In the genomic region with DNA sequence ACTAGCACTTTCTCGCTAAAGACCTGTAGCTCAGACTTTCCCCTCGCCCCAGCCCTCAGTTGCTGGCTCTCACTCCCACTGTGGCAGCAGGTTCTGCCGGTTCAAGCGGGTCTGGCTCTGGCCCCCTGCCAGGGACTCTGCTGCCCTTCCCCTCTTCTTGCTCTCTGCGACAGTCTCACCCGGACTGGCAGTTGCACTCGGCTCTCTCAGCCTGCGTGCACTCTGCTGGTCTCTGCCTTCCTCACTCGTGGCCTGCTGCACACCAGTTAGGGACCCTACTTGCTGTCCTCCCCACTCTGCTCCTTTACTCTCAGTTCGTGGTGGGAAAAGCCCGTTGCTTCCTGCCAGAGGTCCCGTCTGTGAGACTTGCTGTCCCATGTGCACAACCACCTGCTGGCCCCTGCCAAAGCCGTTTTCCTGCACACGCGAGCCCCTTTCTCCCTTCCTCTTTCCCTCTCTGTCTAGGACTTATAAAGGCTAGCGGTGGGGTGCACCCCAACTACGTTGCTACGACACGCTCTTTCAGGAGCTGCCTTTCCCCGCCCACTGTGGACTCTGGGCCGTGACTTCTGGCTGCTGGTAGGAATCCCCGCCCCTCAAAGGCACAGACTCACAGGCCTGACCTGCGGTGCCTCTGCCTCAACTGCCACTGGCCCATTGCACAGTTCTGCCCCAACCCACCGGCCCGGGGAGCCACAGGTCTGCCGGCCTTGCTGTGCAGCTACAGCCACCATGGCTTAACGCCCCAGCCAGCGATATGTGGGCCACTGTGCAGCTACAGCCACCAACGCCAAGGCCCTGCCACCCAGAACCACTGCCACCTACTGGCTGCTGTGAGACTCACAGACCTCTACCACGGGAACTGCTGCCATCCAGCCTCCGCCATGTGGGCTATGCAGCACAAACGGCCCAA, we compare ENCODE assay signal across 8 mouse cellular contexts. TPM values are rescaled to one million over a fixed set of nuclear protein-coding genes. Genes with fewer than 3 reads are reported as not detected.
DNase-seq lines count a peak whose midpoint lies in the region; ATAC-seq lines count a peak whose summit lies in the region.

No protein-coding gene starts in this region.

- peak; percentile 93 for DNase-seq in adrenal gland, postnatal 14 days
- peak; percentile 91 for DNase-seq in embryonic facial prominence, embryonic 11.5 days (ENCODE audit: low spot score)
- peak; percentile 94 for DNase-seq in kidney, adult 11 months
- peak; percentile 89 for DNase-seq in left cerebral cortex, postnatal 4 days
- peak; percentile 98 for DNase-seq in midbrain, embryonic 11.5 days (ENCODE audit: low spot score, missing footprints)
- DNase-seq in right cerebral cortex, postnatal 4 days = peak; percentile 78
- DNase-seq in yolk sac, embryonic 10.5 days (ENCODE audit: low spot score) = peak; percentile 88

- H3K4me1 ChIP-seq in embryonic facial prominence, embryonic 11.5 days (ENCODE audit: control insufficient read depth, insufficient read depth, low read length) = no peaks in the 10 kb centered on the region
- H3K4me1 ChIP-seq in midbrain, embryonic 11.5 days (ENCODE audit: control insufficient read depth, insufficient read depth, low read length) = peaks cover 7% of the 10 kb centered on the region; the same call in 1 of the 2 replicates

- no peaks in the 10 kb centered on the region for H3K9me3 ChIP-seq in embryonic facial prominence, embryonic 11.5 days (replicated peaks; ENCODE audit: control insufficient read depth, low read length)
- H3K9me3 ChIP-seq in midbrain, embryonic 11.5 days (ENCODE audit: control insufficient read depth, low read length) = no peaks in the 10 kb centered on the region

- no peaks in the 10 kb centered on the region; the same call in 1 of the 2 replicates for H3K36me3 ChIP-seq in embryonic facial prominence, embryonic 11.5 days (replicated peaks; ENCODE audit: control insufficient read depth, insufficient read depth, low read depth, low read length)
- H3K36me3 ChIP-seq in midbrain, embryonic 11.5 days (ENCODE audit: control insufficient read depth, insufficient read depth, low read length) = peaks cover 4% of the 10 kb centered on the region; the same call in 1 of the 2 replicates

- 1% methylated on average over 32 of the region's 32 CpGs for WGBS in embryonic facial prominence, embryonic 11.5 days
- under 1% methylated on average over 32 of the region's 32 CpGs for WGBS in midbrain, embryonic 11.5 days

- peak overlapping the region; percentile 47 for H3K4me3 ChIP-seq in embryonic facial prominence, embryonic 11.5 days (ENCODE audit: low read depth, low read length)
- H3K4me3 ChIP-seq in midbrain, embryonic 11.5 days (ENCODE audit: low read depth, low read length) = peak overlapping the region; percentile 44

- intact Hi-C loops in left cerebral cortex, postnatal 4 days (cut with DNase I) = no loop called here

- H3K27ac ChIP-seq in embryonic facial prominence, embryonic 11.5 days (replicated peaks; ENCODE audit: low read depth, low read length) = no peak overlapping the region
- no peak overlapping the region for H3K27ac ChIP-seq in midbrain, embryonic 11.5 days (ENCODE audit: low read depth, low read length)

- H3K4me2 ChIP-seq in embryonic facial prominence, embryonic 11.5 days (ENCODE audit: low read depth, low read length) = peak overlapping the region; percentile 84
- peak overlapping the region; percentile 76 for H3K4me2 ChIP-seq in midbrain, embryonic 11.5 days

- peak; percentile 90 for ATAC-seq in embryonic facial prominence, embryonic 11.5 days (replicated peaks; ENCODE audit: insufficient number of reproducible peaks, low FRiP score, low TSS enrichment, low read depth)
- ATAC-seq in granulocyte monocyte progenitor cell, adult 5-6 weeks (replicated peaks; ENCODE audit: poor library complexity, severe bottlenecking) = peak; percentile 93
- peak; percentile 95 for ATAC-seq in midbrain, embryonic 11.5 days (ENCODE audit: low FRiP score)

- H3K9ac ChIP-seq in embryonic facial prominence, embryonic 11.5 days (replicated peaks; ENCODE audit: low read length) = peak overlapping the region; percentile 57
- peak overlapping the region; percentile 66 for H3K9ac ChIP-seq in midbrain, embryonic 11.5 days (ENCODE audit: low read length)

- H3K27me3 ChIP-seq in embryonic facial prominence, embryonic 11.5 days (ENCODE audit: control insufficient read depth, insufficient read depth, low read length) = no peaks in the 10 kb centered on the region
- H3K27me3 ChIP-seq in midbrain, embryonic 11.5 days (ENCODE audit: control insufficient read depth, insufficient read depth, low read length) = no peaks in the 10 kb centered on the region

RNA-seq across cellular contexts. Expression of a gene that starts 20.3 kb away (rescaled TPM):
- 8.0 and 10.2 TPM in 2 replicates for total RNA-seq in adrenal gland, postnatal 14 days (2021)
- polyA plus RNA-seq in embryonic facial prominence, embryonic 11.5 days (2014; fragmentation: Nextera tagmentation; extraction: Ambion mirVana) = 30.7 and 31.1 TPM in 2 replicates
- 10.4 and 17.4 TPM in 2 replicates for total RNA-seq in granulocyte monocyte progenitor cell, adult 5-6 weeks (2014; fragmentation: Nextera tagmentation)
- 9.4 and 16.3 TPM in 2 replicates for total RNA-seq in granulocyte monocyte progenitor cell, adult 5-6 weeks (2017)
- total RNA-seq in left cerebral cortex, postnatal 4 days (2021) = 10 to 100 TPM; 24.3 to 24.6 TPM
- polyA plus RNA-seq in midbrain, embryonic 11.5 days (2014; fragmentation: Nextera tagmentation; extraction: Ambion mirVana) = 25.9 and 27.4 TPM in 2 replicates
